Mouse (Mus musculus) bone marrow, adult 2 months (tissue): ENCODE data around the gene Rcan2.

ENCODE experiments used
- CTCF ChIP-seq: fragments of 200-500 bp; IDR thresholded peaks from 2 replicates; pipeline ENCODE4 v1.5.1; 2011; ENCODE audit warnings: low read length, control low read depth; ENCODE audit not compliant: control insufficient read depth, insufficient read depth
- POLR2A ChIP-seq: fragments of 200-500 bp; IDR thresholded peaks from 2 replicates; pipeline ENCODE4 v1.6.1; 2011; ENCODE audit warnings: low read depth, mild to moderate bottlenecking, control low read depth, low read length, borderline replicate concordance; ENCODE audit not compliant: control insufficient read depth

- TF ChIP-seq POLR2A (no peak), CTCF (no peak)
Measured at GRCm38 (mm10) chr17:44060781-44061180, 259.6 kb downstream of the Rcan2 start.
